Mouse (Mus musculus): ENCODE data around the gene Atp5c1.

DNA sequence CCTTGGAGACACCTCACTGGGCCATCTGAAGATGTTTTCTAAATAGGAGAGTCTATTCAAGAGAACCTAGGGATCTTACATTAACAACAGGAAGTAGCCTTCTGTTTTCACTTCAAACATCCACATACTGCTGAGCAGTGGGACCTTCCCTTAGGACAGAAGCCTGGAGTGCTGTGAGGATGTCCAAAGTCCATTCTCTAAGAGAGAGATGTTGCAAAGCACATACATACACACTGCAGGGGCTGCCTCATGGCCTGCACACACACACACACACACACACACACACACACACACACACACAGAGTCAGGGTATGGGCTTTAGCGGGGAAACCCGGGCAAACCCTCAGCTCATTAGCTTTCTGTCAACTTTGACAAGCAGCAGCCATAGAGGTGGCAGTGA is 20.2 kb upstream of the Atp5c1 start:
- TF ChIP-seq CTCF (IDR thresholded peaks at IDR 0.05; ENCODE audit: control insufficient read depth, insufficient read depth, insufficient read length), result no peak
- TF ChIP-seq MAX (IDR thresholded peaks at IDR 0.05), result no peak
- TF ChIP-seq MYOD1 (IDR thresholded peaks at IDR 0.05; ENCODE audit: control insufficient read depth, insufficient read length, low read depth), result no peak
